Comparison of ENCODE assay signal across 24 mouse cellular contexts in the genomic region with DNA sequence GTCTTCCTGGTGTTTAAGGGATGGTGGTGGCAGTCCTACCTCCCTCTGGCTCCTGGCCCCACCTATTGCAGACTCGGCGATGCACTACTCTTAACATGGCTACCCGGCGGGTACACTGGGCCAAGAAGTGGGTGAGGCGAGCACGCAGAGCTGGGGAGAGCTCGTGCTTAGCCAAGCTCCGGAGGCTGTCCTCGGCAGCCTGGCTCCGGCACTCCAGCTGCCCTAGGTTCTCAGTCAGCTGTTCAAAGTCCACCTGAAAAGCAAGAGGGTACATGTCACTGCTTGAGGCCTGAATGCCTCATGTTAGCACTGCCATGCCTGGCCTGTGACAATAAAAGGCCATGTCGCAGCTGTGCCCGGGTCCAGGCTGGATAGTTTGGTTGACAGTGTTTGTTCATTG.
"Had no signal": no experiment of that assay in that cellular context is flagged by ENCODE, and none has a peak within 500 bp of the region (broad histone marks: within the 10 kb centered on the region; RNA-seq: fewer than 3 reads in every experiment).

No protein-coding gene starts in this region.

- DNase-seq: gastrocnemius, postnatal 10 days; gastrocnemius, postnatal 36 days; heart, adult 11 months; heart, adult 2 months; heart, postnatal 14 days; heart, postnatal 36 days; kidney, adult 8-10 months; liver; liver, embryonic 13.5 days; liver, postnatal 0 days had no signal

- H3K4me2 ChIP-seq: heart, embryonic 11.5 days; heart, embryonic 13.5 days; heart, embryonic 15.5 days; hindbrain, embryonic 13.5 days; hindbrain, embryonic 15.5 days; kidney, embryonic 15.5 days; limb, embryonic 12.5 days; liver, embryonic 11.5 days; liver, embryonic 13.5 days; liver, embryonic 15.5 days had no signal

- ATAC-seq: hindbrain, postnatal 0 days; liver, postnatal 0 days had no signal

- H3K27ac ChIP-seq: heart, adult 2 months; heart, embryonic 13.5 days; heart, embryonic 15.5 days; hindbrain, embryonic 13.5 days; hindbrain, embryonic 15.5 days; hindbrain, postnatal 0 days; kidney, embryonic 15.5 days; kidney, postnatal 0 days; layer of hippocampus, adult 2 months; left cerebral cortex, adult 2 months; limb, embryonic 10.5 days; limb, embryonic 12.5 days; liver, embryonic 13.5 days; liver, embryonic 15.5 days had no signal

- H3K27me3 ChIP-seq: heart, embryonic 13.5 days; heart, embryonic 15.5 days; hindbrain, embryonic 13.5 days; hindbrain, embryonic 15.5 days; kidney, embryonic 15.5 days; limb, embryonic 12.5 days; liver, embryonic 13.5 days; liver, embryonic 15.5 days had no signal

- H3K4me3 ChIP-seq: heart, adult 2 months; heart, embryonic 13.5 days; heart, embryonic 15.5 days; hindbrain, embryonic 13.5 days; hindbrain, embryonic 15.5 days; kidney, embryonic 15.5 days; layer of hippocampus, adult 2 months; left cerebral cortex, adult 2 months; limb, embryonic 10.5 days; limb, embryonic 12.5 days; liver, embryonic 13.5 days; liver, embryonic 15.5 days had no signal

- H3K9me3 ChIP-seq: heart, embryonic 13.5 days; heart, embryonic 15.5 days; hindbrain, embryonic 13.5 days; hindbrain, embryonic 15.5 days; kidney, embryonic 15.5 days; limb, embryonic 10.5 days; limb, embryonic 12.5 days; liver, embryonic 13.5 days; liver, embryonic 15.5 days had no signal

- H3K9ac ChIP-seq: heart, embryonic 13.5 days; heart, embryonic 15.5 days; hindbrain, embryonic 13.5 days; hindbrain, embryonic 15.5 days; kidney, embryonic 15.5 days; limb, embryonic 12.5 days; liver, embryonic 13.5 days; liver, embryonic 15.5 days; liver, postnatal 0 days had no signal
